Mouse (Mus musculus) ovary, postnatal 36 days (tissue): ENCODE measurements at regions not wholly inside any gene's neighbourhood (a gene's known extent, or its start where the extent isn't known, plus 50 kb on each side); places are given as distances from the start of the nearest gene placed in this dataset.
"Not testable (repeated sequence)": the region's sequence is repeated elsewhere in the genome, so short reads cannot be mapped to it uniquely, and the experiment has no call there.

Experiments used
- DNase-seq: peaks from one replicate; pipeline ENCODE4 v3.0.0; 2022; ENCODE audit warnings: low spot score, mixed read lengths

GRCm38 (mm10) chr9:43520931-43521330 is 210.3 kb downstream of the Trim29 start:
- DNase-seq = no peak

DNA sequence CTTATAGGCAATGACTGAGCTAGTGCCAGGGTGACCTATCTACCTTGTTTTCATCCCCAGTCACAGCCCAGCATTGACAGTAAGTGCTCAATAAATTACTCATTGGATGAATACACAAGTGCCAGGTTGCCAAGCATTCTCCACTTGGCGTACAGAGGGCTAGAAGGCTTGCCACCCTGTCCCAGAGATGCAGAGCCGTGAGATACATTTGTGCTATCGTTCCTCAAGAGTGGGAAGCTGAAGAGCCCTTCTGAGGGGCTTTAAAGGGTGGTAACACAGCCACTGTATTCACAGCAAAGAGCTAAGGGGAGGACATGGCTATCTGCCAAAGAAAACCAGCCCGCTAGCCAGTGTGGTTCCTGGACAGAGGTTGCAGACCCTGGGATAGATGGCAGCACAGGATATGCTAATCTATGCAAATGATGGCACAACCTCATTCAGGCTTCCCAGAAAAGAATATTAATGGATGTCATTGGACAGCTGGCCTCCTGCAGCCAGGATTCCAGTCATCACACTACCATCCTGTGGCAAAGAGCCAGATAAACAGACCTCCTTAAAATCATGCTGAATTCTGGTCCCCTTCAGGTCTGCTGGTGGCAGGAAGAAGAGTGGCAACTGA is 214.4 kb downstream of the Trim29 start:
- DNase-seq = no peak

GRCm38 (mm10) chr9:43532187-43532586 is 211.6 kb upstream of the Nectin1 start:
- no peak for DNase-seq

GRCm38 (mm10) chr9:43535967-43536366 is 207.8 kb upstream of the Nectin1 start:
- DNase-seq = no peak

GRCm38 (mm10) chr9:43537121-43537520 is 206.7 kb upstream of the Nectin1 start:
- DNase-seq = no peak

DNA sequence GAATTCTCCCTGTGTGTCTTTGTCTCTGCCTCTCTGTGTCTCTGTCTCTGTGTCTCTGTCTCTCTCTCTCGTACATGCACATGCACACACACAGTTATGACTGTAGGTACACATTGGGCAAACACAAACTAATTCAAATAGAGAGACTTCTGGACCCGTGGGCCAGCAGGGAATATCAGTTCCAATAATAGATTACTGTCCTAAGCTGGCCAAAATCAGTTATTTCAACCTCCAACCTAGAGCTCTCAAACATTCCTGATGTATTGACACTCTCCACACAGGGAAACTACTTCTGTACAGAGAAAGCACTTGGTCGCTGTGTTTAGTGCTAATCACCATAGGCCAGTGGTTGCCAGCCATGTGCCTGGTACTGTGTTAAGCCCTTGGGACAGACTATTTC is 203.7 kb upstream of the Nectin1 start:
- no peak for DNase-seq

DNA sequence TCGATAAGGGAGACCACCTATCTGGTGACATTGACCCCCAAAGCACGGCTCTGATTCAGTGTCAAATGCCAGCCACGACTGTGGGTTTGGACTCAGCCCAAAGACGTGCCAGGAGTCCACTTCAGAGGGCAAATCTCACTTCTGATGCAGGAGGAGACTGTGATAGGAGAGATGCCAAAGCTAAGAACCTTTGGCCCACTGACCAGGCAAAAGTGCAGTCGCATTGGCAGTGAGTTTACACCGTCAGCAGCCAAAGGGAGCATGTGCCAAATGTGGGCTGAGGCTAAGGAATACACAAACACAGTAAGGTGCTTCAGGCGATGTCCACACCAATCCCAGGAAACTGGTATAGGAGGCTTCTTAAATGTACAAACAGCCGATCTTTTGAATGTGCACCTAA is 202.6 kb upstream of the Nectin1 start:
- no peak for DNase-seq

- DNase-seq = no peak
Measured at GRCm38 (mm10) chr9:43542077-43542654, 201.6 kb upstream of the Nectin1 start.

GRCm38 (mm10) chr9:43545081-43545565 is 198.7 kb upstream of the Nectin1 start:
- DNase-seq = peak; percentile 22

GRCm38 (mm10) chr9:43548883-43549282 is 194.9 kb upstream of the Nectin1 start:
- no peak for DNase-seq

DNA sequence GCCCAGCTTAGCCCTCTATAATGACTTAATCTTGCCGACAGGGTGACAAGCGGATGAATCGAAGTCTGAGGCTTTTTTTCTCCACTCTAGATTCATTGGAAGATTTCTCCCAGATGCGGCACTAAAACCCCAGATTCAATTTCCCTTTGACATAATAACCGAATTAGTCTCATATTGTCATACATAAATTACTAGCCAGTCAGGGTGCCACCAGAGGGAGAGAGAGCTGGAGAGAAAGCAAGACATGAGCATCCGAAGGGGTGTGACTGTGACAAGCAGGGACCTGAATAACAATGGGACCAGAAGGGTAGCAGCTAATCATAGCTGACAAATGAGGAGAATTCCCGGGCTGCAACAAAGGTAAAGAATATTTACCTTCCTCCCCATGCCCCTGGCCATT is 194.5 kb upstream of the Nectin1 start:
- DNase-seq = no peak

DNA sequence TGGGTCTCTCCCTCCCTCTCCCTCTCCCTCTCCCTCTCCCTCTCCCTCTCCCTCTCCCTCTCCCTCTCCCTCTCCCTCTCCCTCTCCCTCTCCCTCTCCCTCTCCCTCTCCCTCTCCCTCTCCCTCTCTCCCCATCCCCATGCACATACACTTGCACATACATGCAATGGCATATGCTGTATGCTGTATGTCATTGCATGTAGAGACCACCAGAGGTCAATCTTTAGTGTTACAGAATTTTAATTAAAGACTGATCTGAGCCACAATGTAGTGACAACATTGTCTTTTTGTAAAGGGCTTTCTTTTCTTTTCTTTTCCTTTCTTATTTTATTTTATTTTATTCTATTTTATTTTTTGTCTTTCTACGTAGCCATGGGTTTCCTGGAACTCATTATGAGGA is 191.0 kb upstream of the Nectin1 start:
- DNase-seq = not testable (repeated sequence)

GRCm38 (mm10) chr9:43562016-43562415 is 181.8 kb upstream of the Nectin1 start:
- DNase-seq = no peak

- DNase-seq = no peak
Measured at GRCm38 (mm10) chr9:43564239-43564906, 179.4 kb upstream of the Nectin1 start.

DNA sequence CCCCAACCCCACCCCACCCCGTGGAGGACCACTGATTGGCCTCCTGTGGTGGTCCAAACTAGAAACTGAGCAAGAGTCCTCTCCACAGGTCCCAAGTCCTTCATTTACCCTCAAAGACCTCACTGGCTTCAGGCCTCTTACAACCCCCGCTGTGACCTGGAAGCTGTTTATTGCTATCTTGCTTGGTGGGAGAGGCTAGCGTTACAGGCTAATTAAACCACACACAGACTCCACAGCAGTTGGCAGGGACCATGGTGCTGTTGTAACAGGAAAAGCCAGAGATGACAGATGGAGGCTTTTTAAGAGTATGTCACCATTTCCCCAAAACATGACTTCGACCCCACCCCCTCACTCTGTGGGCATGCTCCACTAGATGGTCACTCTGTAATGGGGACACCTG is 174.9 kb upstream of the Nectin1 start:
- DNase-seq = no peak

- DNase-seq = no peak
Measured at GRCm38 (mm10) chr9:43571086-43571485, 172.7 kb upstream of the Nectin1 start.

DNA sequence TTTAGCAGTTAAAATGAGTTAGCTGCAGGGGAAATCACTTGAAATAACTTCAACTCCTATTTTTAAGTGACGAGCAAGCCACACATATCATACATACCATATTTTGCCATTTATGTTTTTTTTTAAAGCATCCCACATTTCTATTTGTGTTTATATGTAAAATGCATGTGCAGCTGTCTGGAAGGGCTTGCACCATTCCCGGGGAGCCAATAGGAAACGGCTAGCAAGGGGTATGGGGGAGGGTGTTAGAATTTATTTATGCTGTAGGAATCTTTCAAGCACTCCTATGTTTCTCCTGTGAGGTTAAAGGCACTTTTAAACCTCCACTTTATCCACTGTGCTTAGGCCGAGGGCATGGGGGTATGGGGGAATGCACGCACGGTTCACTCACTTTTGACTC is 168.1 kb upstream of the Nectin1 start:
- DNase-seq = no peak

GRCm38 (mm10) chr9:43580653-43581052 is 163.1 kb upstream of the Nectin1 start:
- no peak for DNase-seq

DNA sequence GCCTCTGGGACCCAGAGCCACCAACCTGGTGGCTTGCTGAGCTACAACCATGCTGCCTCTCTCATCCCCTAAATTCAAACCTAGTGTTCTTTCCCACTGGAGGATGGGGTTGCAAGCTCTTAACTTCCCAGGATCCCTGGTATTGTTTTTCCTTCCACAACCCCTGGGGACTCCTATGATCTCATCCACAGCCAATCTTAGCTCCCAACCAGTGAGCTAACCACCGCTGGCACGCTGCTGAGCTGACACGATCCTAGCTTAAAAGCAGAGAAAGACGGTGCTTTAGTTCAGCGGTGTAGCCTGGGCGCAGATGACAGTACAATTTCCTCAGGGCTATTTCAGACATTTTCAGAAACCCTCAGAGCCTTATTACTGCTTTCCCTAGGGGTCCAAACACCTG is 158.2 kb upstream of the Nectin1 start:
- DNase-seq = no peak

DNA sequence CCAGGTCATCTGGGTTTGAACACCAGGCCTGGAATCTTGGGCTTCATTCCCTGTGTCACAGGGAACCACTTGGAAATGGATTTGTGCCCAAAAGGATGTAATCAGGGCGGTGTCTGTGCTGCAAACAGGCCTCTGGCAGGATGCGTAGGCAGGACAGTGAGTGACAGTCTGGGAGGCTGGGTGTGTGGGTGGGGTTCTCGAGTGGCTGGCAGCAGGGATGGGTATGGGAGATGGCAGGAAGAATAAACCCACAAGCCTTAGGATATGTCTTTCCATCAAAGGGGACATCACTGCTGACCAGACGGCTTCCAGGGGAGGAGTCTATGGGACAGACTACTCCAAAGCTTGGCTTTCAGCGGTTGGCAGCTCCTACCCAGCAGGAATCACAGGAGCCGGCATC is 150.5 kb upstream of the Nectin1 start:
- no peak for DNase-seq

DNA sequence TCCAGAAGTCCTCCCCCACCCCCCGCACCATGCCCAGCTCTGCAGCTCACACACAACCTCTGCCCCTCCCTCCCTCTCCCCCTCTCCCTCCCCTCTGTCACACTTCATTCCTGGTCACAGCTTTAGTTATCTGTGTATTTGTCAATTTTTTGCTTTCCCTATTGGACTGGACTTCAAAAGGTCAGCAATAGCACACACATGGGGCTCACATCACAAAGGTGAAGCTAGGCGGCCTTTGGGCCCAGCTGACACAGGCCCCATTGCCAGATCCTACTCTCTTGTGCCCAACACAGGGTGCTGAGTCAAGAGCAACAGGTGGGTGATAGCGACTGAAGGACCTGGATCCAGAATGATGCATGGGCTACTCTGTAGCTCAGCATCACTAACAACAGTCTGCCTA is 149.0 kb upstream of the Nectin1 start:
- DNase-seq = no peak

DNA sequence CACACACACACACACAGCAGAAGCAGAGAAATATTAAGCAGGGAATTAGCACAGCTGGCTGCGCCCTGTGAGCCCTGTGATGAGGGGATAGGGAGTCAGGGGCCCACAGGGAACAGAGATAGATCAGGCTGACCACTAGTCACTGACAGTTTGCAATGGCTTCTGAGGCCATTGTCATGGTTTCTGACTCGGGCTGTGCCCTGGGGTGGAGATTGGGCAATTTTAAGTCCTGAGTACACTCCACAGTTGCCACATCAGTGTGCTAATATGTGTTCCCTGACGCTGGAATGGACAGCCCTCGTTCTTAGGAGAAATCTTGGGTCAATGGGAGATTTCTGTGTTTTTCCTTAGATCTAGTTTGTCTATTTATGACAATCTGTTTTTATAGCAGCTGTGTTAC is 148.3 kb upstream of the Nectin1 start:
- no peak for DNase-seq

- DNase-seq = no peak
Measured at GRCm38 (mm10) chr9:43600396-43600795, 143.4 kb upstream of the Nectin1 start.

DNA sequence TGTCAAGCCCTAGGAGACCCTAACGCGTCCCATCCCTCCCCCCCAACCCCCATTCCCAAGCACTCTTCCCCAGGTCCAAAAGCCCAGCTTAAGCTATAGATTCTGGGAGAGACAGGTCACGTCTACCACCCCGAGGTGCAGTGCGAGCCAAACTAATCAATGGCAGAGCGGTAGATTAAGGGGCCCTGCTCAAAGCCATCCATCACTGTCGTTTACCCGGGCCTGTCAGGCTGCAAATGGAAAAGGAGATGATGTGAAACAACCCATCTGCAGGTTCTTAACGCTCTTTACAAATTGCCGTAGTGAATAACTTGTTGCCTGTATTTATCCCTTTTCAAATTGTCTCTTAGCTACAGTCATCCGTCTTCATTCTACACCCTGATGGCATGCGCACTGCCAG is 126.2 kb upstream of the Nectin1 start:
- no peak for DNase-seq
